Mouse (Mus musculus): ENCODE data around the gene Atp6v0a1.

DNA sequence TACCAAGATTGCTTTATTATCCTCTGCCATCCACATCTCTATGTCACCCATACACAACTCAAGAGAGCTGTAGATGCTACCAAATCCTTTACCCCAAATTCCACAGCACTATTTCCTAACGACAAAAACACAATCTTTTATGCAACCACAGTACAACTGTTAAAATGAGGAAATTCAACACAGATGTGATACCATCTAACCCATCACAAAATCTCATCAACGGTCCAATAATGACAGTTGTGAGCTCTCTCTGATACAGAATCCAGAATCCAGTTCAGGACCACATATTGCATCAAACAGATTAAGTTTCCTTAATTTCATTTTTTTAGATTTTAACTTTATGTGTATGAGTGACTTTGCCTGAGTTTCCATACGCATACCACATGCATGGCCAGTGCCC, 20.6 kb upstream of the Atp6v0a1 start:
- TF ChIP-seq CTCF (IDR thresholded peaks at IDR 0.05; ENCODE audit: borderline replicate concordance, control insufficient read depth, extremely low read depth, insufficient read depth, low read length, poor library complexity) (no peak), POLR2A (IDR thresholded peaks at IDR 0.05; ENCODE audit: control insufficient read depth, extremely low read depth, insufficient read depth, low read length, poor library complexity) (no peak)
